ENCODE assay signal across 8 mouse cellular contexts in the genomic region with DNA sequence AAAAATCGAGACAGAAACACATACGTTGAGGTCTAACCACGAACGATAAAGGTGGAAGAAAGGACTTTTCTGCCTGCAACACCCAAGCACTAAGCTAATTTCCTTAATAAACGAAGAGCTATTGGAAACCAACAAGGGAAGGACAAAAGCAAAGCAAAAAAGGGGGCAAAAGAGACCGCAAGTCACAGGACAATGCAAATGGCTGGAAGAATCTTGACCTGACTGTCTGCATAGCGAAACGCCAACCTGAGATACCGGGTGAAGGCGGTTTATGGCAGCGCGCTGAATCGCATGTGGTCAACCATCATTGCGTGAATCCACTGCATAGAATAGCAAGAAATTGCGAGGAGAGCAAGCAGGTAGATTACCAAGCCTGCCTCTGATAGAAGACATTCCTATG. TPM values are rescaled to one million over a fixed set of nuclear protein-coding genes. Genes with fewer than 3 reads are reported as not detected.
DNase-seq lines count a peak whose midpoint lies in the region; ATAC-seq lines count a peak whose summit lies in the region.

No protein-coding gene starts in this region.

- H3K36me3 ChIP-seq in heart, embryonic 15.5 days, result peaks cover 8% of the 10 kb centered on the region; the same call in 1 of the 2 replicates
- H3K36me3 ChIP-seq in forebrain, embryonic 13.5 days (ENCODE audit: poor library complexity, severe bottlenecking), result no peaks in the 10 kb centered on the region
- peaks cover 11% of the 10 kb centered on the region for H3K36me3 ChIP-seq in limb, embryonic 15.5 days
- H3K36me3 ChIP-seq in stomach, embryonic 16.5 days (ENCODE audit: control insufficient read depth, insufficient read depth, low read length), result no peaks in the 10 kb centered on the region

- 51% methylated on average over 15 of the region's 15 CpGs for WGBS in heart, embryonic 15.5 days
- 53% methylated on average over 15 of the region's 15 CpGs for WGBS in forebrain, embryonic 13.5 days
- WGBS in limb, embryonic 15.5 days, result 48% methylated on average over 15 of the region's 15 CpGs
- 48% methylated on average over 15 of the region's 15 CpGs for WGBS in stomach, embryonic 16.5 days

- ATAC-seq in heart, embryonic 15.5 days (replicated peaks; ENCODE audit: insufficient number of reproducible peaks, insufficient read depth, low FRiP score, low read depth), result no peak
- ATAC-seq in forebrain, embryonic 13.5 days, result no peak
- no peak for ATAC-seq in limb, embryonic 15.5 days (ENCODE audit: insufficient number of reproducible peaks, low FRiP score, low TSS enrichment, low read depth)
- no peak for ATAC-seq in stomach, embryonic 16.5 days (ENCODE audit: insufficient read depth, low FRiP score)

- no peaks in the 10 kb centered on the region for H3K4me1 ChIP-seq in heart, embryonic 15.5 days (replicated peaks)
- H3K4me1 ChIP-seq in forebrain, embryonic 13.5 days, result peaks cover 6% of the 10 kb centered on the region; the same call in 1 of the 2 replicates
- peaks cover 7% of the 10 kb centered on the region; the same call in 1 of the 2 replicates for H3K4me1 ChIP-seq in limb, embryonic 15.5 days
- H3K4me1 ChIP-seq in stomach, embryonic 16.5 days (ENCODE audit: control insufficient read depth, insufficient read depth, low read length), result no peaks in the 10 kb centered on the region

- H3K4me2 ChIP-seq in heart, embryonic 15.5 days, result peak overlapping the region; percentile 64
- H3K4me2 ChIP-seq in forebrain, embryonic 13.5 days, result peak overlapping the region; percentile 67
- peak overlapping the region; percentile 43 for H3K4me2 ChIP-seq in limb, embryonic 15.5 days
- peak overlapping the region; percentile 51 for H3K4me2 ChIP-seq in stomach, embryonic 16.5 days (ENCODE audit: low read depth, low read length)

- peak overlapping the region; percentile 75 for H3K4me3 ChIP-seq in heart, embryonic 15.5 days
- H3K4me3 ChIP-seq in forebrain, embryonic 13.5 days, result peak overlapping the region; percentile 57
- H3K4me3 ChIP-seq in limb, embryonic 15.5 days, result peak overlapping the region; percentile 61
- peak overlapping the region; percentile 59 for H3K4me3 ChIP-seq in stomach, embryonic 16.5 days (replicated peaks; ENCODE audit: low read length)

- no peak for DNase-seq in heart, adult 11 months
- peak; percentile 24 for DNase-seq in ZHBTc4 (ENCODE audit: low read depth, low spot score)
- no peak for DNase-seq in adrenal gland, adult 18-20 months (ENCODE audit: low spot score in 2 of 2)
- DNase-seq in natural killer cell, adult 2 months (ENCODE audit: low spot score in 2 of 2), result no peak

- peak overlapping the region; percentile 45 for H3K9ac ChIP-seq in heart, embryonic 15.5 days
- H3K9ac ChIP-seq in forebrain, embryonic 13.5 days, result peak overlapping the region; percentile 68
- peak overlapping the region; percentile 23 for H3K9ac ChIP-seq in limb, embryonic 15.5 days
- peak overlapping the region; percentile 55 for H3K9ac ChIP-seq in stomach, embryonic 16.5 days (ENCODE audit: low read length)

- peak overlapping the region; percentile 94 for H3K27ac ChIP-seq in heart, embryonic 15.5 days
- peak overlapping the region; percentile 94 for H3K27ac ChIP-seq in forebrain, embryonic 13.5 days
- H3K27ac ChIP-seq in limb, embryonic 15.5 days, result peak overlapping the region; percentile 82
- H3K27ac ChIP-seq in stomach, embryonic 16.5 days (ENCODE audit: low read length), result peak overlapping the region; percentile 40

- peaks cover 9% of the 10 kb centered on the region for H3K9me3 ChIP-seq in heart, embryonic 15.5 days (replicated peaks)
- H3K9me3 ChIP-seq in forebrain, embryonic 13.5 days (replicated peaks), result peaks cover 43% of the 10 kb centered on the region
- peaks cover 18% of the 10 kb centered on the region for H3K9me3 ChIP-seq in limb, embryonic 15.5 days
- peaks cover 33% of the 10 kb centered on the region for H3K9me3 ChIP-seq in stomach, embryonic 16.5 days (replicated peaks; ENCODE audit: control insufficient read depth, low read length)

- no peaks in the 10 kb centered on the region for H3K27me3 ChIP-seq in heart, embryonic 15.5 days
- no peaks in the 10 kb centered on the region for H3K27me3 ChIP-seq in forebrain, embryonic 13.5 days
- H3K27me3 ChIP-seq in limb, embryonic 15.5 days, result no peaks in the 10 kb centered on the region
- no peaks in the 10 kb centered on the region for H3K27me3 ChIP-seq in stomach, embryonic 16.5 days (ENCODE audit: control insufficient read depth, insufficient read depth, low read length)

RNA-seq across cellular contexts. Expression of a gene that starts 0.4 kb away (rescaled TPM):
- polyA plus RNA-seq in heart, embryonic 15.5 days (2015; fragmentation: Nextera tagmentation; extraction: Ambion mirVana), result 5.4 and 5.6 TPM in 2 replicates
- 21.8 and 23.2 TPM in 2 replicates for polyA plus RNA-seq in forebrain, embryonic 13.5 days (2015; fragmentation: Nextera tagmentation; extraction: Ambion mirVana)
- polyA plus RNA-seq in limb, embryonic 15.5 days (2015; fragmentation: Nextera tagmentation; extraction: Ambion mirVana), result 9.6 and 10.7 TPM in 2 replicates
- 4.9 and 5.6 TPM in 2 replicates for polyA plus RNA-seq in stomach, embryonic 16.5 days (2015; fragmentation: Nextera tagmentation; extraction: Ambion mirVana)
- 1 to 10 TPM in 1 of 2 experiments, under 1 TPM in 1; 0.80 to 1.4 TPM for total RNA-seq in adrenal gland, adult 18-20 months (2021)

RNA-seq across cellular contexts. Expression of a gene that starts 0.6 kb away (rescaled TPM):
- polyA plus RNA-seq in heart, embryonic 15.5 days (2015; fragmentation: Nextera tagmentation; extraction: Ambion mirVana), result 82.4 and 108 TPM in 2 replicates
- 58.7 and 69.5 TPM in 2 replicates for polyA plus RNA-seq in forebrain, embryonic 13.5 days (2015; fragmentation: Nextera tagmentation; extraction: Ambion mirVana)
- polyA plus RNA-seq in limb, embryonic 15.5 days (2015; fragmentation: Nextera tagmentation; extraction: Ambion mirVana), result 213 and 261 TPM in 2 replicates
- polyA plus RNA-seq in stomach, embryonic 16.5 days (2015; fragmentation: Nextera tagmentation; extraction: Ambion mirVana), result 148 and 157 TPM in 2 replicates
- total RNA-seq in adrenal gland, adult 18-20 months (2021), result 10 to 100 TPM; 24.5 to 32.1 TPM

RNA-seq across cellular contexts. Expression of a gene that starts 34.6 kb away (rescaled TPM):
- polyA plus RNA-seq in heart, embryonic 15.5 days (2015; fragmentation: Nextera tagmentation; extraction: Ambion mirVana), result 5.8 and 10.4 TPM in 2 replicates
- polyA plus RNA-seq in forebrain, embryonic 13.5 days (2015; fragmentation: Nextera tagmentation; extraction: Ambion mirVana), result 0.84 and 1.3 TPM in 2 replicates
- 8.6 and 13.6 TPM in 2 replicates for polyA plus RNA-seq in limb, embryonic 15.5 days (2015; fragmentation: Nextera tagmentation; extraction: Ambion mirVana)
- 4.9 and 7.0 TPM in 2 replicates for polyA plus RNA-seq in stomach, embryonic 16.5 days (2015; fragmentation: Nextera tagmentation; extraction: Ambion mirVana)
- 1 to 10 TPM; 1.1 to 3.5 TPM for total RNA-seq in adrenal gland, adult 18-20 months (2021)

Comparison
In these comparisons a context has a peak if more than half of its experiments do, and no peak if none do; other contexts are left out.
1. H3K27ac ChIP-seq: peak in every context shown above with its lines; median percentile 94 in heart, embryonic 15.5 days; 94 in forebrain, embryonic 13.5 days; 82 in limb, embryonic 15.5 days; 40 in stomach, embryonic 16.5 days.